Mouse (Mus musculus) kidney, embryonic 14.5 days (tissue): ENCODE measurements around the gene Atf6. TPM values are rescaled to one million over a fixed set of nuclear protein-coding genes. Genes with fewer than 3 reads are reported as not detected.

Experiments used
- ATAC-seq: fragments of 200-750 bp; cut with Nextera tagmentation; 2 replicates; pipeline ENCODE4 v1.8.0; 2017; ENCODE audit warnings: moderate number of reproducible peaks, mild to moderate bottlenecking, moderate TSS enrichment, moderate library complexity; ENCODE audit not compliant: low FRiP score, low TSS enrichment
- H3K27ac ChIP-seq: fragments of 300-500 bp; sonication (generic); 2 replicates; pipeline ENCODE4 v1.5.1; 2014; ENCODE audit warnings: low read depth, mild to moderate bottlenecking, low read length, moderate library complexity, mixed read lengths
- H3K27me3 ChIP-seq: fragments of 300-500 bp; sonication (generic); 2 replicates; pipeline ENCODE4 v1.6.1; 2014; ENCODE audit warnings: mild to moderate bottlenecking, low read length; ENCODE audit not compliant: control insufficient read depth, insufficient read depth
- H3K36me3 ChIP-seq: fragments of 300-500 bp; sonication (generic); 2 replicates; pipeline ENCODE4 v1.6.1; 2014; ENCODE audit warnings: low read length, mixed read lengths; ENCODE audit not compliant: control insufficient read depth, insufficient read depth
- H3K4me1 ChIP-seq: fragments of 300-500 bp; sonication (generic); 2 replicates; pipeline ENCODE4 v1.6.1; 2014; ENCODE audit warnings: low read length, mixed read lengths; ENCODE audit not compliant: control insufficient read depth, insufficient read depth
- H3K4me2 ChIP-seq: fragments of 300-500 bp; sonication (generic); replicated peaks from 2 replicates; pipeline ENCODE4 v1.6.1; 2014; ENCODE audit warnings: low read depth, mild to moderate bottlenecking, low read length
- H3K4me3 ChIP-seq: fragments of 300-500 bp; sonication (generic); 2 replicates; pipeline ENCODE4 v1.5.1; 2014; ENCODE audit warnings: mild to moderate bottlenecking, low read length
- H3K9ac ChIP-seq: fragments of 300-500 bp; sonication (generic); 2 replicates; pipeline ENCODE4 v1.6.1; 2014; ENCODE audit warnings: low read depth, mild to moderate bottlenecking, low read length, moderate library complexity
- H3K9me3 ChIP-seq: fragments of 300-500 bp; sonication (generic); 2 replicates; pipeline ENCODE4 v1.6.1; 2016; ENCODE audit warnings: low read length; ENCODE audit not compliant: control insufficient read depth
- WGBS: fragments of 180-500 bp; shearing (Covaris S2); extraction: QIAGEN DNeasy Blood & Tissue Kit; methylation state at CpG from one replicate; pipeline ENCODE4 v1.1.7; 2014; 5-methylcytosine and 5-hydroxymethylcytosine counted together
- polyA plus RNA-seq: library from polyadenylated mRNA; unstranded; fragments of >200 nt; fragmentation: Nextera tagmentation; extraction: Ambion mirVana; gene quantifications from 2 replicates; pipeline ENCODE4 v1.2.1, GENCODE M21; 2014

Atf6 gene
- polyA plus RNA-seq, 1 experiment from 2014 or later = 11.6 TPM

GRCm38 (mm10) chr1:170694821-170695291, 172.7 kb downstream of the Atf6 start:
- Histone ChIP-seq H3K4me3 (no peak overlapping the region), H3K4me2 (no peak overlapping the region), H3K27me3 (no peaks in the 10 kb centered on the region), H3K27ac (no peak overlapping the region), H3K4me1 (no peaks in the 10 kb centered on the region), H3K9me3 (no peaks in the 10 kb centered on the region), H3K9ac (no peak overlapping the region), H3K36me3 (no peaks in the 10 kb centered on the region)
- WGBS = 58% methylated on average over 5 of the region's 5 CpGs
- no peak for ATAC-seq

- H3K4me3 ChIP-seq = no peak overlapping the region
- 80% methylated on average over 5 of the region's 5 CpGs for WGBS
- H3K4me2 ChIP-seq = no peak overlapping the region
- no peak overlapping the region for H3K9ac ChIP-seq
- no peaks in the 10 kb centered on the region for H3K4me1 ChIP-seq
- no peak overlapping the region for H3K27ac ChIP-seq
- H3K9me3 ChIP-seq = no peaks in the 10 kb centered on the region
- no peaks in the 10 kb centered on the region for H3K27me3 ChIP-seq
- no peak for ATAC-seq
- H3K36me3 ChIP-seq = no peaks in the 10 kb centered on the region
These were observed 176.3 kb downstream of the Atf6 start for GRCm38 (mm10) chr1:170691301-170691700.

DNA sequence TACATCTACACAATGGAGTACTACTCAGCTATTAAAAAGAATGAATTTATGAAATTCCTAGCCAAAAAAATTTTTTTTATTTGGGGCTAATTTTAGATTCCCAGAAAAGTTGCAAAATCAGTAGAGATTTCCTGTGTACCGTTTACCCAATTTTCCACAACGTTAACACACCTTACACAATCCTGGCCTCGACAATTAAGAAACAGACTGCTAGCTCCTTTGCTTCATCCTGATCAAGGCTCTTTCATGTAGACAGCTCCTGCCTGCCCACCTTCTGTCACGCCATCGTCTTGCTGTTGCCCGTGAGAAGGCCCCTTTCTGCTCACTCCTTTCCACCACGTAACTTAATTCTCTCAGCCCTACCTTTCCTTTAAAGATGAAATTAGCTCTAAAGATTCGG, 177.8 kb downstream of the Atf6 start:
- no peak overlapping the region for H3K4me2 ChIP-seq
- no peaks in the 10 kb centered on the region for H3K4me1 ChIP-seq
- H3K4me3 ChIP-seq = no peak overlapping the region
- no peak overlapping the region for H3K27ac ChIP-seq
- H3K36me3 ChIP-seq = no peaks in the 10 kb centered on the region
- no peak overlapping the region for H3K9ac ChIP-seq
- no peaks in the 10 kb centered on the region for H3K9me3 ChIP-seq
- ATAC-seq = no peak
- WGBS = 93% methylated on average over 8 of the region's 8 CpGs
- H3K27me3 ChIP-seq = no peaks in the 10 kb centered on the region

DNA sequence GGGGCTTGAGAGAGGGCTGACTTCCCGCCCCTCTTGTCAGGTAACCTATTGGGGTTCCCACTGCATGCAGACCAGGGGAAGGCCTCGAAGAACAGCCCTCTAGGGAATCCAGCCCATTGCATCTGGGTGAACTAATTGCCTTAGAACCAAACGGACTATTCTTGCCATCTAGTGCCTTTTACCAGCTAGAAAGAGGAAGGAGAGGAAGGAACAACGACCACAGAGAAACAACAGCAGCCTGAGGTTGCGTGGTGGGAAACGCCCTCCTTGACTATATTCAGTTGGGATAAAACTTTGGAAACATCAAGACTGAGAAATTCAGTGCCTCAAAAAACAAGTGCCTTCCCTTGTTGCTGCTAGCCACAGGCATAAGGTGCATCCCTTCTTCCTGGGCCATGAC, 183.7 kb downstream of the Atf6 start:
- no peaks in the 10 kb centered on the region for H3K9me3 ChIP-seq
- no peak for ATAC-seq
- no peaks in the 10 kb centered on the region for H3K4me1 ChIP-seq
- no peak overlapping the region for H3K4me3 ChIP-seq
- H3K27me3 ChIP-seq = no peaks in the 10 kb centered on the region
- no peak overlapping the region for H3K9ac ChIP-seq
- no peaks in the 10 kb centered on the region for H3K36me3 ChIP-seq
- no peak overlapping the region for H3K27ac ChIP-seq
- 80% methylated on average over 6 of the region's 6 CpGs for WGBS
- no peak overlapping the region for H3K4me2 ChIP-seq

- Histone ChIP-seq H3K4me2 (no peak overlapping the region), H3K9ac (no peak overlapping the region), H3K27me3 (no peaks in the 10 kb centered on the region), H3K4me3 (no peak overlapping the region), H3K9me3 (no peaks in the 10 kb centered on the region), H3K36me3 (no peaks in the 10 kb centered on the region), H3K27ac (no peak overlapping the region), H3K4me1 (no peaks in the 10 kb centered on the region)
- 75% methylated on average over 2 of the region's 2 CpGs for WGBS
- no peak for ATAC-seq
These were observed 187.9 kb downstream of the Atf6 start for GRCm38 (mm10) chr1:170679624-170680023.

- Histone ChIP-seq H3K9ac (no peak overlapping the region), H3K27ac (no peak overlapping the region), H3K4me2 (no peak overlapping the region), H3K36me3 (no peaks in the 10 kb centered on the region), H3K4me1 (no peaks in the 10 kb centered on the region), H3K9me3 (no peaks in the 10 kb centered on the region), H3K4me3 (no peak overlapping the region), H3K27me3 (no peaks in the 10 kb centered on the region)
- WGBS = 63% methylated on average over 4 of the region's 4 CpGs
- no peak for ATAC-seq
These were observed 188.7 kb downstream of the Atf6 start for GRCm38 (mm10) chr1:170678861-170679260.

GRCm38 (mm10) chr1:170677681-170678080, 189.9 kb downstream of the Atf6 start:
- no peak overlapping the region for H3K4me2 ChIP-seq
- H3K9ac ChIP-seq = no peak overlapping the region
- H3K9me3 ChIP-seq = no peaks in the 10 kb centered on the region
- no peak for ATAC-seq
- H3K27me3 ChIP-seq = no peaks in the 10 kb centered on the region
- H3K4me3 ChIP-seq = no peak overlapping the region
- 80% methylated on average over 4 of the region's 4 CpGs for WGBS
- no peaks in the 10 kb centered on the region for H3K36me3 ChIP-seq
- H3K4me1 ChIP-seq = no peaks in the 10 kb centered on the region
- H3K27ac ChIP-seq = no peak overlapping the region

DNA sequence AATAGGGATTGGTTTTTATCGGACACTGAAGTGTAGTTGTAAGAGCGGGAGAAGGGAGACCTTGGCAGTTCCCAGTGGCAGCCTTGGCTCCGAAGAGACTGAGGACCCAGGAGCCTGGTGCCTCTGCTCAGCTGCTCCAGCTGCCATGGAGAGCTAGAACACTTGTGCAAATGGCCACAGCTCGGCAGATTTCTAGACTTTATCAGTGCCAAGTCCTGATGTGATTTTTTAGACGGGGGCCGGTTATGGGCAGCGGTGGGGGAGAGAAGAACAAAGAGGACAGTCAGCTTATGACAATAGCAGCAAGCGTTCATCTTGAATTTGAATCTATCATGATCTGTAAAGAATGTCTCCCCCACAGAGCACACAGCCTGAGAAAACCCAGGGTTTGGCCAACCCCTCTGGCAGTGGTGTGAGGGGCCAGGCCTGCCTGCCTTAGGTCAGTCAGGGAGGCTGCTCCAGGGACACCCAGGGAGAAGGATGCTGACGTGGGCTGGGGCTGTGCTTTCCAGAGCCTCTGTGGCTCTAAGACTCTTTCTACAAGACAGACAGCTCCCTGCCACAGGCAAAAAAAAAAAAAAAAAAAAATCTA, 193.3 kb downstream of the Atf6 start:
- H3K36me3 ChIP-seq = no peaks in the 10 kb centered on the region
- H3K9ac ChIP-seq = no peak overlapping the region
- no peaks in the 10 kb centered on the region for H3K4me1 ChIP-seq
- no peaks in the 10 kb centered on the region for H3K9me3 ChIP-seq
- H3K4me2 ChIP-seq = no peak overlapping the region
- H3K27me3 ChIP-seq = no peaks in the 10 kb centered on the region
- H3K27ac ChIP-seq = no peak overlapping the region
- no peak overlapping the region for H3K4me3 ChIP-seq
- ATAC-seq = no peak
- 85% methylated on average over 9 of the region's 9 CpGs for WGBS

- WGBS = 92% methylated on average over 7 of the region's 7 CpGs
- H3K36me3 ChIP-seq = no peaks in the 10 kb centered on the region
- no peaks in the 10 kb centered on the region for H3K9me3 ChIP-seq
- H3K9ac ChIP-seq = no peak overlapping the region
- H3K27ac ChIP-seq = no peak overlapping the region
- no peaks in the 10 kb centered on the region for H3K4me1 ChIP-seq
- no peak overlapping the region for H3K4me3 ChIP-seq
- no peak for ATAC-seq
- H3K27me3 ChIP-seq = no peaks in the 10 kb centered on the region
- no peak overlapping the region for H3K4me2 ChIP-seq
These were observed 202.4 kb downstream of the Atf6 start for GRCm38 (mm10) chr1:170665200-170665599.
